Mouse (Mus musculus) forebrain, embryonic 14.5 days (tissue): ENCODE measurements around the gene Cela3b. TPM values are rescaled to one million over a fixed set of nuclear protein-coding genes. Genes with fewer than 3 reads are reported as not detected.

Experiments
- ATAC-seq: fragments of 200-750 bp; cut with Nextera tagmentation; 2 replicates; pipeline ENCODE4 v1.8.0; 2017; ENCODE audit warnings: mild to moderate bottlenecking, moderate library complexity
- DNase-seq: peaks from one replicate; pipeline ENCODE4 v3.0.0-alpha.2; 2015; ENCODE audit warnings: low spot score
- H3K27ac ChIP-seq: fragments of 300-500 bp; sonication (generic); 2 replicates; pipeline ENCODE4 v1.5.1; 2014; ENCODE audit warnings: low read depth, mild to moderate bottlenecking, control low read depth, low read length, moderate library complexity
- H3K27me3 ChIP-seq: fragments of 300-500 bp; sonication (generic); replicated peaks from 2 replicates; pipeline ENCODE4 v1.6.1; 2014; ENCODE audit warnings: low read length, control low read depth, mixed read lengths; ENCODE audit not compliant: control insufficient read depth, insufficient read depth
- H3K36me3 ChIP-seq: fragments of 300-500 bp; sonication (generic); 2 replicates; pipeline ENCODE4 v1.6.1; 2014; ENCODE audit warnings: low read length, control low read depth; ENCODE audit not compliant: control insufficient read depth, insufficient read depth
- H3K4me1 ChIP-seq: fragments of 300-500 bp; sonication (generic); 2 replicates; pipeline ENCODE4 v1.6.1; 2014; ENCODE audit warnings: antibody characterized with exemption, low read length, control low read depth; ENCODE audit not compliant: control insufficient read depth, insufficient read depth
- H3K4me2 ChIP-seq: fragments of 300-500 bp; sonication (generic); 2 replicates; pipeline ENCODE4 v1.6.1; 2014; ENCODE audit warnings: mild to moderate bottlenecking, control low read depth, low read length
- H3K4me3 ChIP-seq: fragments of 300-500 bp; sonication (generic); 2 replicates; pipeline ENCODE4 v1.5.1; 2014; ENCODE audit warnings: low read depth, low read length, control low read depth
- H3K9ac ChIP-seq: fragments of 300-500 bp; sonication (generic); 2 replicates; pipeline ENCODE4 v1.6.1; 2014; ENCODE audit warnings: mild to moderate bottlenecking, low read length, control low read depth, moderate library complexity
- H3K9me3 ChIP-seq: fragments of 300-500 bp; sonication (generic); replicated peaks from 2 replicates; pipeline ENCODE4 v1.6.1; 2016; ENCODE audit warnings: low read length, control low read depth, mixed read lengths; ENCODE audit not compliant: control insufficient read depth
- WGBS: fragments of 180-500 bp; shearing (Covaris S2); extraction: QIAGEN DNeasy Blood & Tissue Kit; methylation state at CpG from one replicate; pipeline ENCODE4 v1.1.7; 2014; 5-methylcytosine and 5-hydroxymethylcytosine counted together
- polyA plus RNA-seq: library from polyadenylated mRNA; unstranded; fragments of >200 nt; fragmentation: Nextera tagmentation; extraction: Ambion mirVana; gene quantifications from 2 replicates; pipeline ENCODE4 v1.2.1, GENCODE M21; 2014

Cela3b gene
- polyA plus RNA-seq, 1 experiment from 2014 or later = not detected

DNA sequence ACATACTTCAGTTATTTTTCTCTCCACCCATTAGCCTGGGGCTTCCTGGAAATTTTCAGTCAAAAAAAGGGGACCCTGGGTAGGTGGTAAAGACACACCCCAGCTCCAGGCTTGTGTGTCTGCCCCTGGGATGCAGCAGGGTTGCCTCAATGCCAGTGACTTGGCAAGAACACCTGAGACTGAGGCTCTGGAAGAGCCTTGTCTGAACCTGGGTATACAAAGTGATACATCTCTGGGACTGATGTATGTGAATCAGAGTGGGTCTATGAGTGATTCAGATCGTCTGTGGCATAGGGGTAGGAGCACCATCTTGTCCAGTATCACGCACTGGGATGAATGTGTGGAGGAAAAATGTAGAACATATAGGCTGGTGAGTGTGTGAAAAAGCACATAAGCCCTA is 37.2 kb upstream of the Cela3b start:
- no peaks in the 10 kb centered on the region for H3K9me3 ChIP-seq
- peaks cover 13% of the 10 kb centered on the region for H3K4me1 ChIP-seq
- H3K27ac ChIP-seq = 0 out of 2 replicates have a peak overlapping the region, but pooled peaks have one; percentile 15
- no peaks in the 10 kb centered on the region for H3K27me3 ChIP-seq
- DNase-seq = no peak
- 0 out of 2 replicates have a peak overlapping the region, but pooled peaks have one; percentile 94 for H3K4me2 ChIP-seq
- no peaks in the 10 kb centered on the region for H3K36me3 ChIP-seq
- ATAC-seq = no peak
- H3K4me3 ChIP-seq = no peak overlapping the region
- WGBS = 95% methylated on average over 2 of the region's 2 CpGs
- no peak overlapping the region for H3K9ac ChIP-seq

DNA sequence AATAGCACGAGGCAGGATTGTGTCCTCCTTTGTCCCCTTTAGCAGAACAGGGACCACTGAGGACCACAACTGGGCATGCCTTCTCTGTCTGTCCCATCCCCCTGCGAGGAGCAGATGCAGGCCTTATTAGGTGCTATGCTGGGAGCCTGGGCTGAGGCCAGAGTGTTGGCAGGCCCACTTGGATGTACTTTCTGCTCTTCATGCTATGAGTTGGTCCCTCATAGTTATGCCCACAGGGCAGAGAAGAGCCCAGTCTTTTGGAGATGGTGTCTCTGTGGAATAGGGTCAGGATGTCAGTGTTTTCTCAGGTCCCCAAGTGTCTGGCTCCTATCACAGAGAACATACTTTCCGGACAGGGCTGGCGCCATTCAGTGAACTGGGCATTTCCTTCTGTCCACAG is 36.7 kb upstream of the Cela3b start:
- Histone ChIP-seq H3K9ac (no peak overlapping the region), H3K4me2 (no peak overlapping the region), H3K4me1 (peaks cover 13% of the 10 kb centered on the region), H3K9me3 (no peaks in the 10 kb centered on the region), H3K27ac (no peak overlapping the region; the same call in 1 of the 2 replicates), H3K27me3 (no peaks in the 10 kb centered on the region), H3K36me3 (no peaks in the 10 kb centered on the region), H3K4me3 (no peak overlapping the region)
- ATAC-seq (no peak), DNase-seq (no peak)
- 79% methylated on average over 4 of the region's 4 CpGs for WGBS

DNA sequence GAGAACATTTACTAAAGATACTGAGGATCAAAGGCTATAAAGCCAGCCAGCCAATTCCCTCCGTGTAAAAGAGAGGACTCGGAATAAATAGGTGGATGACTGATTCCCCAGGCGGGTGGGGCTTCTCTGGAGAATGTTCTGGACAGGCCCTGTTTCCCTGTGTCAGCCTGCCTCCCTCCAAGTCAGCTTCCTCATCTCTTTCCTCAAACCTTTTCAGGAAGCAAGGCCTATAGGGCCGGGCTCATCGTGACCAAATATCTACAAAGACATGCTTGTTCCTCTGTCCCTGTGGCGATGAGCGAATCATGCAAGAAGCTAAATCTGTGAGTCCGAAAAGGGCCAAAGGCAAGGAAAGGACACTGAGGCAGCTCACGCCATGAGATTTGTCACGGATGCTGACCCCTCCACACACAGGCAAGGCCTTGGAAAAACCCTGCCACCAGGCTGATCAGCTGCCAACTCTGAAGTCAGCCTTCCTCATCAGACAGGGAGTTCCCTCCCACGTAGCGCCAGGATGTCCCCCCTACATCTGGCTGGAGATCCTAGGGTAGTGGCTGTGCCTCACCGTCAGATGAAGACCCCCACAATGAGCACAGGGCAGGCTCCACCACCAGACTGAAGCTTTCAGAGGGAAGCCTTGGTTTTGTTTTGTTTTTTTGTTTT is 34.9 kb upstream of the Cela3b start:
- no peak overlapping the region for H3K27ac ChIP-seq

DNA sequence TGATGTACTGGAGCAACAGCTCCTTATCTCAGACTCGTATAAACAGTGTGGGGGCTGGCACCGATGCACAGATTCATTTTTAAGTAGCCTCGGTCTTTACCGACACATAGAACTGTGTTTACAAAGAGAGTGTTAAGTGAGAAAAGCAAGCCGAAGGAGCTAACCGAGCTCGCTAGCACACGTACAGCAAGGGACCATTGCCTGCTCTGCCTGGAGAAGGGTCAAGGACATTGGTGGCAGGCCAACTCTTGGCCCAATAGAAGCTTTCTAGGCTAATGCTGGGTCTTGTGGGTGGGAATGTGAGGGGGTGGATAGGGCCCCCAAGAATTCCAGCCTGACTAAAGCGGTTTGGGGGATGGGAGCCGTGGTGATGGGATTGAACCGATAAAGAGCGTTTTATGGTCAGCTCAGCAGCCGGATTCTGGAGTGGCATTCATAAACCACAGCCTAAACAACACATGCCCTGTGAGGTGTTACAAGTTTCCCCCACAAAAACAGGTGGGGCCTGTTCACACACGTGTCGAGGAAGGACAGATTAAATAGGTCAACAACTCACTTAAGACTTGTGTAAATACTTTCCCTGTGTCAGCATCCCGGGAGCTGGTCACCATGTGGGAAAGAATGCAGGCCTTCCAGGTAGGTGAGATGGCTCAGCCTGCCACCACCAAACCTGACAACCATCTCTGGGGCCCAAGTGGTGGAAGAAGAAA is 31.8 kb upstream of the Cela3b start:
- H3K36me3 ChIP-seq = no peaks in the 10 kb centered on the region
- no peak overlapping the region for H3K9ac ChIP-seq
- no peaks in the 10 kb centered on the region for H3K9me3 ChIP-seq
- no peak for DNase-seq
- WGBS = 93% methylated on average over 16 of the region's 16 CpGs
- no peak overlapping the region for H3K27ac ChIP-seq
- ATAC-seq = no peak
- H3K4me1 ChIP-seq = no peaks in the 10 kb centered on the region
- H3K27me3 ChIP-seq = no peaks in the 10 kb centered on the region
- H3K4me2 ChIP-seq = no peak overlapping the region
- H3K4me3 ChIP-seq = no peak overlapping the region

More for the DNA sequence above, 34.9 kb upstream of the Cela3b start:
- H3K4me1 ChIP-seq = peaks cover 13% of the 10 kb centered on the region
- H3K36me3 ChIP-seq = no peaks in the 10 kb centered on the region
- H3K4me3 ChIP-seq = no peak overlapping the region
- DNase-seq = no peak
- WGBS = 73% methylated on average over 13 of the region's 13 CpGs
- H3K9me3 ChIP-seq = no peaks in the 10 kb centered on the region
- H3K27me3 ChIP-seq = no peaks in the 10 kb centered on the region
- no peak overlapping the region for H3K4me2 ChIP-seq
- H3K9ac ChIP-seq = no peak overlapping the region
- ATAC-seq = no peak

DNA sequence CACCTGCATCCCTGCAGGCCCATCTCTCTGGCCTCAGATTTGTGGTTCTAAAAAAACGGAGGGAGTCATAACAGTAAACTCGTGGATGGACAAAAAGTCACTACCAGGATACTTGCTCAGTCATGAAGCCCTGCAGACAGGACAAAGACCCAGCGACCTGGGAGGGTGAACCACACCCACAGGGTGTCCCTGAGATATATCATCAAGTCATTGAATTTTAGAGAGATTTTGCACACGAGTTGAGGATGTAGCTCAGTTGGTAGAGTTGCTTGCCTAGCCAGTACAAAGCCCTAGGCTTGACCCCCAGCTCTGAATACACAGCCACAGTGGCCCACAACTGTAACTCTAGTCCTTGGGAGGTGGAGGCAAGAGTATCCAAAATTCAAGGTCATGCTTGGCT is 30.9 kb upstream of the Cela3b start:
- no peak overlapping the region for H3K4me3 ChIP-seq
- H3K36me3 ChIP-seq = no peaks in the 10 kb centered on the region
- H3K9me3 ChIP-seq = no peaks in the 10 kb centered on the region
- no peak overlapping the region for H3K9ac ChIP-seq
- H3K4me1 ChIP-seq = no peaks in the 10 kb centered on the region
- no peaks in the 10 kb centered on the region for H3K27me3 ChIP-seq
- WGBS = 71% methylated on average over 4 of the region's 4 CpGs
- no peak overlapping the region for H3K27ac ChIP-seq
- no peak for DNase-seq
- H3K4me2 ChIP-seq = no peak overlapping the region
- ATAC-seq = no peak

DNA sequence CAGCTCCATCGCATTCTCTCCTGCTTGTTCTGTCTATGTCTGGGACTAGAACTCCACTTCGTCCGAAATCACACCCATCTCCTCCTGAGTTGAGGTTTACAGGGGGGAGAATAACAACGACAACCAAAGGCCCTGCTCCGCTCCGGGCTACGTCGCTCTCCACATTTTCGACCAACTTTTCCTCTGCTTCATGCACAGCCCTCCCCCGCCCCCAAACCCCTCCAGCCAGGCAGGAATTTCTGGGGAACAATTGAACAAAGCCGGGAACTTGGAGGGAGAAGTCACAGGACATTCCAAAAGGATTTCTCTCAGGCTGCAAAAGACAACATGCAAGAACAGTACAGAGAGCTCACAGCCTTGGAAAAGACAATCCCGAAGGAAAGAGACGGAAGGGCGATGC is 30.3 kb upstream of the Cela3b start:
- H3K4me3 ChIP-seq = no peak overlapping the region
- H3K9ac ChIP-seq = no peak overlapping the region
- no peak for ATAC-seq
- 65% methylated on average over 14 of the region's 14 CpGs for WGBS
- H3K9me3 ChIP-seq = no peaks in the 10 kb centered on the region
- no peaks in the 10 kb centered on the region for H3K4me1 ChIP-seq
- no peak overlapping the region for H3K4me2 ChIP-seq
- no peaks in the 10 kb centered on the region for H3K27me3 ChIP-seq
- no peak overlapping the region for H3K27ac ChIP-seq
- H3K36me3 ChIP-seq = no peaks in the 10 kb centered on the region
- no peak for DNase-seq

DNA sequence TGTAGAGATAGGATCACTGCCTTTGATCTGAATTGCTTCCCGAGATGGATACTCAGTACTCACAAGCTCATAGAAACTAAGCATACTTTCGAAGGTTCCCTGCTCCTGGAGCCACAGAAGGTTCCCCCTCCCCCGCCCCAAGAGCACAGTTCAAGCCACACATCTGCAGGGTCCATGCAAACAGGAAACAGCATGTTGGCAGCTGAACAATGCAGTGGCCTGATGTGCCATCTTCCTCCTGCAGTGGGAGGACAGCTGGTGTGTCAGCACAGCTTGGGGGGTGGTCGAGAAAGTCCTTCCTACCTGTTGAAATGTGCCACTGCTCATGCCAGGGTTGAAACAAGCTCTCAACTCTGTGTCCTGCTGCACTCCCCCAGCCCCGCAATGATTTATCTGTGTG is 28.5 kb upstream of the Cela3b start:
- no peak overlapping the region for H3K9ac ChIP-seq

DNA sequence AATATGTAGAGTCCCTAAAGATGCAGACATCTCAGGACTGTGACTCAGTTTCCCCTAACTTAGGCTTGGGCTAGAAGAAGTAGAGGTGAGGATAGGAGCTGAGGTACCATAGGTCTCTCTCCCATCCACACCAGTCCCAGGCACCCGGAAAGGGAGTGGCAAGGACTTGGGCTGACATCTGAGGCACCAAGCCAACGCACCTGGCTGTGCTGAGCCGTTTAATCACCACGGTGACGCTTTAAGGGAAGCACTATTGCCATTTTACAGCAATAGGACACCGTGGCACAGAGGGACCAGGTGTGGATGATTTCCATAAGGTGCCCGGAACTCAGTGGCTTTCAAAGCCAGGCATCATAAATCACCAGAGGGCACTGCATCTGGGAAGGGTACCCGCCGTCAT is 28.0 kb upstream of the Cela3b start:
- DNase-seq = no peak
- H3K4me2 ChIP-seq = no peak overlapping the region
- H3K36me3 ChIP-seq = no peaks in the 10 kb centered on the region
- no peaks in the 10 kb centered on the region for H3K4me1 ChIP-seq
- no peak overlapping the region for H3K9ac ChIP-seq
- no peaks in the 10 kb centered on the region for H3K27me3 ChIP-seq
- no peak overlapping the region for H3K4me3 ChIP-seq
- 86% methylated on average over 9 of the region's 9 CpGs for WGBS
- H3K9me3 ChIP-seq = no peaks in the 10 kb centered on the region
- no peak overlapping the region for H3K27ac ChIP-seq
- ATAC-seq = no peak

More for the DNA sequence above, 28.5 kb upstream of the Cela3b start:
- Histone ChIP-seq H3K27me3 (no peaks in the 10 kb centered on the region), H3K4me1 (no peaks in the 10 kb centered on the region), H3K4me3 (no peak overlapping the region), H3K36me3 (no peaks in the 10 kb centered on the region), H3K4me2 (no peak overlapping the region), H3K27ac (no peak overlapping the region), H3K9me3 (no peaks in the 10 kb centered on the region)
- 80% methylated on average over 5 of the region's 5 CpGs for WGBS
- DNase-seq (no peak), ATAC-seq (no peak)

DNA sequence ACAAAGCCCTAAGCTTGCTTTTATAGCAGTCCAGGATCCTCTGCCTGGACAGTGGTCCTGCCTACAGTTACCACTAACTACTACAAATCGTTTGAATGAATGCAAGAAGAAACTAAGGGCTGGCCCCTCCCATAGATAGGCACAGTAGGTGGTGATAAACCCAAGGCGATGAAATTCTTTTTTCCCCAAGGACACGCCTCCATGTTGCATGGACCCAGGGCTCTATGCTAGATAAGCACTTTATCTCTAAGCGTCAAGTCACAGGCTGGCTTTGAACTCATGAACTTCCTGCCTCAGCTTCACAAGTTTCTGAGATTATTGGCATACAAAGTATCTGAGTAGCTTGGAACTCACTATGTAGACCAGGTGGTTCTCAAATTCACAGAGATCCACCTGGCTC is 27.0 kb upstream of the Cela3b start:
- no peaks in the 10 kb centered on the region for H3K36me3 ChIP-seq
- no peaks in the 10 kb centered on the region for H3K9me3 ChIP-seq
- no peak overlapping the region for H3K27ac ChIP-seq
- H3K4me2 ChIP-seq = no peak overlapping the region
- H3K4me3 ChIP-seq = no peak overlapping the region
- 73% methylated on average over 4 of the region's 4 CpGs for WGBS
- H3K4me1 ChIP-seq = no peaks in the 10 kb centered on the region
- H3K27me3 ChIP-seq = no peaks in the 10 kb centered on the region
- no peak for ATAC-seq
- H3K9ac ChIP-seq = no peak overlapping the region
- DNase-seq = no peak
